Mouse (Mus musculus) kidney, postnatal 10 days (tissue): ENCODE results near the gene 1700020L24Rik.

ENCODE experiments used
- DNase-seq: peaks from one replicate; pipeline ENCODE4 v3.0.0; 2021; ENCODE audit warnings: mixed read lengths

The 1700020L24Rik gene

GRCm38 (mm10) chr11:83473235-83474016 is 35.9 kb downstream of the 1700020L24Rik start:
- DNase-seq, result peak; percentile 46
